ENCODE assay signal across 19 mouse cellular contexts in the genomic region with DNA sequence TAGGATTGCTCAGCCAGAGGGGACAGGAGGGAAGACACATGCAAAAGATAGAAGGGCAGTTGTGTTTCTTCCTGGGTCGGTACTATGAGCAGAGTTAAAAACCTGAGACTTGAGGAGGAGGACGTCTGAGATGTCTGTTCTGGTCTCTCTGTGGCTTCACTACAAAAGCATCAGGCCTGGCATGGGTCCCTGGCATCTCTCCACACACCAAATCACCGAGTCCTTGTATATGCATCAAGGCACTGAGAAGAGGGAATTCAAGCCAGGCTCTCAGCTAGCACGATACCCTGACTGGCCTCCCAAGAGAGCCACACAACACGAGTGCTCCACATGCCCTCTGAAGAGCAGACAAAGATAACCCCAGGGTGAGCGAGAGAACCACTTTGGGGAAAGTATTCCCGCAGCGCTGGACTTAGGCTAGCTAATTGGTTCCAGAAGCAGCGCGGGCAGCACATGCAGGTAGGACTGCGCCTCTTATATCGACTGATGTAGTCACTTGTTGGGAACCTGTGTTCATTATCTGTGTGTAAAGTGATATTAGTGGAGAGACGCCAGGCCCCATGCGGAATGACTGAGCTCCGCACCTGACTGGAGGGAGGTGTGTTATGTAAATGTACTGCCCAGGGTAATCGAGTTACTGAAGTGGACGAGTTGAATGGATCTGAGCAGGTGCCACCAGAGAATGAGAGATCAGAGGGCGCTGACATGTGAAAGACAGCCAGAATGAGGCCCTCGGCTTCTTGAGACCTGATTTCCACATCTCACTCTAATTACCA. TPM values are rescaled to one million over a fixed set of nuclear protein-coding genes. Genes with fewer than 3 reads are reported as not detected.
DNase-seq lines count a peak whose midpoint lies in the region; ATAC-seq and TF ChIP-seq lines count a peak whose summit lies in the region.
"Had no signal": no experiment of that assay in that cellular context is flagged by ENCODE, and none has a peak within 500 bp of the region (broad histone marks: within the 10 kb centered on the region; RNA-seq: fewer than 3 reads in every experiment).

No protein-coding gene starts in this region.

- H3K9me3 ChIP-seq in forebrain, embryonic 14.5 days (replicated peaks; ENCODE audit: control insufficient read depth, low read length), result no peaks in the 10 kb centered on the region
- H3K9me3 ChIP-seq in forebrain, embryonic 13.5 days (replicated peaks), result no peaks in the 10 kb centered on the region
- no peaks in the 10 kb centered on the region for H3K9me3 ChIP-seq in embryonic facial prominence, embryonic 10.5 days
- H3K9me3 ChIP-seq in hindbrain, embryonic 16.5 days (ENCODE audit: control insufficient read depth, low read length), result no peaks in the 10 kb centered on the region
- H3K9me3 ChIP-seq: limb, embryonic 12.5 days; liver, embryonic 15.5 days; neural tube, embryonic 15.5 days had no signal

- H3K9ac ChIP-seq in forebrain, embryonic 14.5 days (ENCODE audit: low read length), result no peak overlapping the region
- H3K9ac ChIP-seq in forebrain, embryonic 13.5 days, result no peak overlapping the region
- H3K9ac ChIP-seq in hindbrain, embryonic 16.5 days (ENCODE audit: low read depth, low read length), result no peak overlapping the region
- H3K9ac ChIP-seq: limb, embryonic 12.5 days; liver, embryonic 15.5 days; neural tube, embryonic 15.5 days had no signal

- no peak for TF ChIP-seq CTCF in brain, embryonic 14.5 days (IDR thresholded peaks at IDR 0.05; ENCODE audit: borderline replicate concordance, extremely low read depth, insufficient read depth, insufficient read length)

- no peak for ATAC-seq in forebrain, embryonic 14.5 days
- ATAC-seq in forebrain, embryonic 13.5 days, result no peak
- 0 out of 2 replicates have a peak, but pooled peaks have one; percentile 40 for ATAC-seq in hindbrain, embryonic 16.5 days
- ATAC-seq: intestine, embryonic 16.5 days; Patski had no signal

- 41% methylated on average over 19 of the region's 19 CpGs for WGBS in forebrain, embryonic 14.5 days
- 41% methylated on average over 19 of the region's 19 CpGs for WGBS in forebrain, embryonic 13.5 days
- 35% methylated on average over 19 of the region's 19 CpGs for whole genome bisulfite sequencing in embryonic facial prominence, embryonic 10.5 days
- 49% methylated on average over 19 of the region's 19 CpGs for WGBS in hindbrain, embryonic 16.5 days

- H3K4me1 ChIP-seq in forebrain, embryonic 14.5 days (ENCODE audit: control insufficient read depth, insufficient read depth, low read length), result no peaks in the 10 kb centered on the region
- peaks cover 4% of the 10 kb centered on the region; the same call in 1 of the 2 replicates for H3K4me1 ChIP-seq in forebrain, embryonic 13.5 days
- peaks cover 21% of the 10 kb centered on the region for H3K4me1 ChIP-seq in embryonic facial prominence, embryonic 10.5 days
- no peaks in the 10 kb centered on the region for H3K4me1 ChIP-seq in hindbrain, embryonic 16.5 days (ENCODE audit: control insufficient read depth, insufficient read depth, low read depth, low read length)
- H3K4me1 ChIP-seq: liver, embryonic 15.5 days; neural tube, embryonic 15.5 days had no signal

- H3K4me2 ChIP-seq in forebrain, embryonic 14.5 days (ENCODE audit: low read length), result no peak overlapping the region
- no peak overlapping the region for H3K4me2 ChIP-seq in forebrain, embryonic 13.5 days
- no peak overlapping the region for H3K4me2 ChIP-seq in hindbrain, embryonic 16.5 days (ENCODE audit: low read length)
- H3K4me2 ChIP-seq: limb, embryonic 12.5 days; liver, embryonic 15.5 days; neural tube, embryonic 15.5 days had no signal

- H3K27ac ChIP-seq in forebrain, embryonic 14.5 days (ENCODE audit: low read depth, low read length), result no peak overlapping the region
- H3K27ac ChIP-seq in forebrain, embryonic 13.5 days, result no peak overlapping the region
- H3K27ac ChIP-seq in embryonic facial prominence, embryonic 10.5 days (replicated peaks), result no peak overlapping the region
- H3K27ac ChIP-seq in hindbrain, embryonic 16.5 days (ENCODE audit: low read depth, low read length), result no peak overlapping the region
- H3K27ac ChIP-seq: heart, adult 2 months; limb, embryonic 12.5 days; liver, embryonic 15.5 days; neural tube, embryonic 15.5 days; stomach, postnatal 0 days had no signal

- peak; percentile 39 for DNase-seq in forebrain, embryonic 14.5 days (ENCODE audit: low spot score)
- peak; percentile 56 for DNase-seq in brain, embryonic 14.5 days (ENCODE audit: low read depth)
- peak; percentile 34 for DNase-seq in embryonic facial prominence, embryonic 10.5 days (ENCODE audit: low spot score)
- DNase-seq in MN1 (ENCODE audit: low spot score), result no peak
- DNase-seq in neural tube, embryonic 10.5 days (ENCODE audit: extremely low spot score, low spot score), result no peak
- DNase-seq: heart, adult 2 months; heart, postnatal 14 days; kidney, postnatal 14 days; lung, postnatal 4 days; right cerebral cortex, adult 18-20 months; thymus, postnatal 4 days had no signal

- TF ChIP-seq POLR2A in brain, embryonic 14.5 days (IDR thresholded peaks at IDR 0.05; ENCODE audit: borderline replicate concordance, extremely low read depth, insufficient read depth, insufficient read length, poor library complexity, severe bottlenecking), result no peak

- H3K36me3 ChIP-seq in forebrain, embryonic 14.5 days (ENCODE audit: control insufficient read depth, insufficient read depth, low read length), result no peaks in the 10 kb centered on the region
- H3K36me3 ChIP-seq in forebrain, embryonic 13.5 days (ENCODE audit: poor library complexity, severe bottlenecking), result no peaks in the 10 kb centered on the region
- no peaks in the 10 kb centered on the region for H3K36me3 ChIP-seq in embryonic facial prominence, embryonic 10.5 days (replicated peaks)
- H3K36me3 ChIP-seq in hindbrain, embryonic 16.5 days (ENCODE audit: control insufficient read depth, insufficient read depth, low read length), result no peaks in the 10 kb centered on the region
- H3K36me3 ChIP-seq: limb, embryonic 12.5 days; liver, embryonic 15.5 days; neural tube, embryonic 15.5 days had no signal

- no peaks in the 10 kb centered on the region for H3K27me3 ChIP-seq in forebrain, embryonic 14.5 days (replicated peaks; ENCODE audit: control insufficient read depth, insufficient read depth, low read length)
- H3K27me3 ChIP-seq in forebrain, embryonic 13.5 days, result peaks cover 8% of the 10 kb centered on the region; the same call in 1 of the 2 replicates
- H3K27me3 ChIP-seq in embryonic facial prominence, embryonic 10.5 days (replicated peaks; ENCODE audit: low read depth, poor library complexity, severe bottlenecking), result peaks cover 5% of the 10 kb centered on the region
- H3K27me3 ChIP-seq in hindbrain, embryonic 16.5 days (replicated peaks; ENCODE audit: control insufficient read depth, insufficient read depth, low read length), result no peaks in the 10 kb centered on the region
- H3K27me3 ChIP-seq: liver, embryonic 15.5 days; neural tube, embryonic 15.5 days had no signal

- H3K4me3 ChIP-seq in forebrain, embryonic 14.5 days (ENCODE audit: low read depth, low read length), result no peak overlapping the region
- no peak overlapping the region for H3K4me3 ChIP-seq in forebrain, embryonic 13.5 days
- no peak overlapping the region for H3K4me3 ChIP-seq in embryonic facial prominence, embryonic 10.5 days
- H3K4me3 ChIP-seq in hindbrain, embryonic 16.5 days (ENCODE audit: low read length), result no peak overlapping the region
- H3K4me3 ChIP-seq: heart, adult 2 months; limb, embryonic 12.5 days; liver, embryonic 15.5 days; neural tube, embryonic 15.5 days had no signal

RNA-seq across cellular contexts. Expression of gene Onecut1, which starts 41.8 kb away (rescaled TPM):
- 0.55 and 1.1 TPM in 2 replicates for polyA plus RNA-seq in forebrain, embryonic 14.5 days (2014; fragmentation: Nextera tagmentation; extraction: Ambion mirVana)
- polyA plus RNA-seq in forebrain, embryonic 13.5 days (2015; fragmentation: Nextera tagmentation; extraction: Ambion mirVana), result 1.2 and 2.2 TPM in 2 replicates
- polyA plus RNA-seq in brain, embryonic 14.5 days (2012; rRNA removed), result 2.2 and 5.8 TPM in 2 replicates
- 2.9 and 4.2 TPM in 2 replicates for polyA plus RNA-seq in embryonic facial prominence, embryonic 10.5 days (2016; fragmentation: Nextera tagmentation; extraction: Ambion mirVana)
- 3.4 and 4.6 TPM in 2 replicates for polyA plus RNA-seq in hindbrain, embryonic 16.5 days (2015; fragmentation: Nextera tagmentation; extraction: Ambion mirVana)
- polyA plus RNA-seq: heart, adult 2 months; Patski had no signal

Comparison
In these comparisons a context has a peak if more than half of its experiments do, and no peak if none do; other contexts are left out.
1. DNase-seq: peak in forebrain, embryonic 14.5 days (single experiment), brain, embryonic 14.5 days (single experiment) and embryonic facial prominence, embryonic 10.5 days (single experiment); none in MN1 (single experiment) and neural tube, embryonic 10.5 days (single experiment).